Mouse (Mus musculus): Measurements from ENCODE around the gene Smco3.

GRCm38 (mm10) chr6:136831712-136832111, 3.5 kb downstream of the Smco3 start:
- no peak for TF ChIP-seq CTCF (IDR thresholded peaks at IDR 0.05; ENCODE audit: insufficient read depth, low read length)
- no peak for TF ChIP-seq POLR2A (IDR thresholded peaks at IDR 0.05; ENCODE audit: borderline replicate concordance, extremely low read depth, low read depth, low read length)

Data from lung, adult 2 months (tissue).